Mouse (Mus musculus) megakaryocyte, embryonic 14.5 days (primary cell): ENCODE measurements around the gene Pde11a. TPM values are rescaled to one million over a fixed set of nuclear protein-coding genes. Genes with fewer than 3 reads are reported as not detected.

Source experiments
- H3K27me3 ChIP-seq: replicated peaks from 2 replicates; pipeline ENCODE3; 2012; ENCODE audit warnings: inconsistent platforms
- H3K36me3 ChIP-seq: replicated peaks from 2 replicates; pipeline ENCODE3; 2012; ENCODE audit warnings: low read length, inconsistent platforms, mixed read lengths
- H3K4me1 ChIP-seq: 2 replicates; pipeline ENCODE4 v1.6.1; 2012; ENCODE audit warnings: inconsistent platforms
- H3K4me3 ChIP-seq: replicated peaks from 2 replicates; pipeline ENCODE3; 2012; ENCODE audit warnings: moderate library complexity, mild to moderate bottlenecking, inconsistent platforms
- H3K9me3 ChIP-seq: 2 replicates; pipeline ENCODE4 v1.6.1; 2012; ENCODE audit warnings: inconsistent platforms
- FLI1 ChIP-seq: IDR thresholded peaks from 2 replicates; pipeline ENCODE4 v1.6.1; 2012; ENCODE audit warnings: low read length, inconsistent platforms, mixed read lengths
- GATA1 ChIP-seq: IDR thresholded peaks from 3 replicates; pipeline ENCODE4 v1.6.1; 2012; ENCODE audit warnings: mixed read lengths, low read length, inconsistent platforms, borderline replicate concordance
- polyA plus RNA-seq: library from polyadenylated mRNA; stranded (reverse); fragments of >175 nt; gene quantifications from 2 replicates; pipeline ENCODE4 v1.2.3, GENCODE M21; 2012; ENCODE audit warnings: low replicate concordance; ENCODE audit not compliant: insufficient read depth

Gene Pde11a
- polyA plus RNA-seq = not detected in 2 replicates

DNA sequence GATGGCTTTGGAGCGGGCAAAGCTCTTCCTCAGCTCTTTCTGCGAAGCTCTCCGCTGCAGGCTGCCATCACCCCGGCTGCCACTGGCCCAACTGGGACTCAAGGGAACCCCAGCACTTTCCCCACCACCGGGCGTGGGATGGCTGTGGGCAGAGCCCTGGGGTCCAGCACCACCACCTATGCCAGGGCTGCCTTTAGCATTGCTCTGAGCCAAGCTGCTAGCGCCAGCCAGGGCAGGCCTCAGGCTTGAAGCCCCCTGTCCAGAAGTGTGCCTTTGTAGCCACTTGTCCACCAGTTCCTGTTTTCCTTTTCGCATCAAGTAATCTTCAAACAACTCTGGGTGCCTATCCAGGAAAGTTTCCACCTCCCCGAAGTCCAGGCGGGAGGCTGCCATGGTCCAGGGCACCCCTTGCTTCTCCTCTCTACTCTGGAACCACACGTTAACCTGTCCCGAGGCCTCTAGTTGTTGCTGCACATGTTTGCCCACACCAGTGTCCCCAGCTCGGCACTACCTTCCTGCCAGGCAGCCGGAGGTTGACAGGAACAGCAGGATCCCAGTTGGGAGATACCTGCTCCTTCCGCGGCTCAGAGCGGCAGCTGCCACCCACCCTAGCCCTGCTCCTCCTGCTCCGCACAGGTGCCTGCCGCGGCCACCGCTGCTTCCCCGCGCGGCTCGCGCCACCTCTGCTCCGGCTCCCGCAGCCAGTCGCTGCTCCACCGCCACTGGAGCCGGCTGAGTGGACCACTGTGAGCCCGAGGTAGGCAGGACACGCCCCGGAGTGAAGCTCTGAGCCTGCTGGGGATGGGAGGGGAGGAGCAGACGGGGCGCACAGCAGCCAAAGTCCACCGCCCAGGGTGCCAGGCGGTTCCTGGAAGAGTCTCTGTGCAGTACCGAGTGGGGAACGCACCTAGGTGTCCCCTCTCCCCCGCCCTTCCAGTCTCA lies at the start of gene Pde11a:
Gene Pde11a, minus strand, starts transcription at position 560 of the 942 bp plus-strand sequence.
- H3K4me3 ChIP-seq = peak within 1 kb of the TSS; percentile 88
- no peaks in the 10 kb centered on the region for H3K36me3 ChIP-seq
- TF ChIP-seq GATA1 (no peak), FLI1 (no peak)
- peaks cover 8% of the 10 kb centered on the region for H3K4me1 ChIP-seq
- H3K9me3 ChIP-seq = peaks cover 11% of the 10 kb centered on the region; the same call in 1 of the 2 replicates
- peaks cover 37% of the 10 kb centered on the region for H3K27me3 ChIP-seq

DNA sequence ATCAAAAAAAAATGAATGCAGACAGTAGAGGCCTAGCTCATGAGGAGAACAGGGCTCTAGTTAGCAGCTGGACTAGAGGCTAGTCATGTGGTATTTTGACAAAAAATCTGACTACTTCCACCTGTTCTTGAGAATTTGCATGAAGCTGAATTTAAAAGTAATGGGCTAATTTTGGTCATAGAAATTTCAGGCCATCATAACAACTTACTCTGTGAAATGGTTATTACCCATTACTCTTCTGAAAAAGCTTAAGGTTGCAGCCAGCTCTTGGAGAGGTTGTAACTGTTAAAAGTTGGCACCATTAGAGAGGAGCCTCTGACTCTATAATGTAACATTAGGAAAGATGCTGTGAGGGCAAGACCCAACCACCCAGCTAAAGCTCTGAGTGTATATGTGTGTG lies 48.0 kb upstream of the Pde11a start:
- H3K9me3 ChIP-seq = no peaks in the 10 kb centered on the region
- H3K4me1 ChIP-seq = no peaks in the 10 kb centered on the region
- H3K4me3 ChIP-seq = no peak overlapping the region
- no peaks in the 10 kb centered on the region for H3K27me3 ChIP-seq
- no peak for TF ChIP-seq GATA1
- no peak for TF ChIP-seq FLI1
- H3K36me3 ChIP-seq = peaks cover 32% of the 10 kb centered on the region

DNA sequence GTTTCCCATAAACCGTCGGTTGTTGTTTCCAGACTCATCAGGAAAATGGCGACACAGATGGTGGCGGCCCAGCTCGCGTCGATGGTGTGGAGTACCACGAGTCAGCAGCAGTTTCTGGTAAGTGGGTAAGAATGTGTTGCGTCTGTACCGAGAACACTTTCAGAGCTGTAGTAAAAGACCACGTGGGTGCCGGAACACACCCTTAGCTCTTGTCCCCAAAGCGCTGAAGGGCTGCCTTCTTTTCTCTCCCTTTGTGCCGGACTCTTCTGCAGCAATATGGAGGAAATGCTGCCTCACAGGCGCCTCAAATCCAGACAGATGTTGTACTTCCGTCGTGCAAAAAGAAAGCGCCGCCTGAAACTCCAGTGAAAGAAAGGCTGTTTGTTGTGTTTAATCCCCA lies 40.1 kb upstream of the Pde11a start:
- no peaks in the 10 kb centered on the region for H3K4me1 ChIP-seq
- H3K4me3 ChIP-seq = no peak overlapping the region
- peaks cover 75% of the 10 kb centered on the region for H3K36me3 ChIP-seq
- TF ChIP-seq GATA1 (no peak), FLI1 (no peak)
- H3K27me3 ChIP-seq = no peaks in the 10 kb centered on the region
- no peaks in the 10 kb centered on the region for H3K9me3 ChIP-seq

DNA sequence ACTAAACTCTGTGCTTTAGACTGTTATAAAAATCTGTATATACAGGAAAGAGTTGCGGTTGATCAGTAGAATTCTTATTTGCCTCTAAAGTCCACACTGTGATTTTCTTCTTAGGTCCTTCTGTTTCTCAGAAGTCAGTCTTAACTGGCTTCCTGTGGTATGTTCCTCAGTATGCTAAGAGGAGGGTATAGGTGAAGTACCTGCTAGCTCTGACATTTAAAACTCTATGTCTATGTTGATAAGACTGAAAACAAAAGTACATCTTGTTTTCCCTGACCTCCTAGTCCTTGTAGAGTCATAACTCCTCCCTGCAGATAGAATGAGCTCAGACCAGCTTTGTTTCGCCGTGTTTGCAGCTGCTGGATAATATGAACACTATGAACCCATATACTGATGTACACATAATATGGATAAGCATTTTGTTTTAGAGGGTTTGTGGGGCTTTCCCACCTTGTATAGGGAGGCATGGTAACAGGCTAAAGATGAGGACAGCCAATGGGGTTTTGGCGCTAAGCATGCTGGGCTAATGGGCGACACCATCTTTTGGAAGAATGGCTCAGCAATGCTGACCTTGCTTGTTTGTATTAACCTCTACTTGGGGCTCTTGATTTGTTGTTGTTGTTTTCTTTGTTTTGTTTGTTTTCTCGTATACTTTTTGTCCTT lies 36.1 kb upstream of the Pde11a start:
- peaks cover 56% of the 10 kb centered on the region for H3K36me3 ChIP-seq
- peaks cover 13% of the 10 kb centered on the region for H3K4me1 ChIP-seq

DNA sequence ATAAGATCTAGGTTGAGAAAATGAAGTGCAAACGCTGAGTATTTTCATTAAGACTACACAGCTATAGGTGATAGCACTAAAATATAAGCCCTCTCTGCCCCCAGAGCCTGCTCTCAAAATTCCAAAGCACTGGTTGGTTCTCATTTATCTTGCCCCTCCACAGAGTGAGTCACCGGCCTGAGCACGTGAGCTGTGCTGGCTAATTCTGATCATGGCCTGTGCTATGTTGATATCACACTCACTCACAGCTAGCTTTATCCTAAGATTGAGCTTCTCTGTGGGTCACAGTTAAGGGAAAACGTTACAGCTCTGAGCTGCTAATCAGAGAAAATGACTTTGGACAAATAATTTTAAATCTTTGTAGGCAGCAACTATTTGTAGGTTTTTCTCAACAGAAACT lies 33.7 kb upstream of the Pde11a start:
- Histone ChIP-seq H3K9me3 (no peaks in the 10 kb centered on the region), H3K27me3 (no peaks in the 10 kb centered on the region), H3K4me3 (no peak overlapping the region), H3K36me3 (peaks cover 34% of the 10 kb centered on the region), H3K4me1 (peaks cover 16% of the 10 kb centered on the region)
- TF ChIP-seq GATA1 (no peak), FLI1 (no peak)

More for the DNA sequence above, 36.1 kb upstream of the Pde11a start:
- no peak for TF ChIP-seq GATA1
- TF ChIP-seq FLI1 = no peak
- no peaks in the 10 kb centered on the region for H3K27me3 ChIP-seq
- H3K4me3 ChIP-seq = no peak overlapping the region
- no peaks in the 10 kb centered on the region for H3K9me3 ChIP-seq

DNA sequence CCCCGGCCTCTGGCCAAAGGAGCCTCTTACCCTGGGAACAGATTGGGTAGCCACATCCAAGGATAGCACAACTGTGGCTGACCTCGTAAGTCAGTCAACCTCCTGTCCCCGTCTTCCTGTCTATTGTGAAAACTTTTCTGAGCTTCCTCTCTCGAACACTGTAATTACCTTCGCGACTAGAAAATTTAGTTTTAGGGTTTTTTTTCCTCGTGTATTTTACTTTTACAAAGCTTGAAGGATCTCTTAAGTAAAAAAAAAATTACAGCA lies 32.0 kb upstream of the Pde11a start:
- Histone ChIP-seq H3K4me1 (peaks cover 16% of the 10 kb centered on the region), H3K4me3 (peak overlapping the region; percentile 98), H3K27me3 (no peaks in the 10 kb centered on the region), H3K9me3 (no peaks in the 10 kb centered on the region), H3K36me3 (peaks cover 24% of the 10 kb centered on the region)
- TF ChIP-seq GATA1 = no peak
- no peak for TF ChIP-seq FLI1

DNA sequence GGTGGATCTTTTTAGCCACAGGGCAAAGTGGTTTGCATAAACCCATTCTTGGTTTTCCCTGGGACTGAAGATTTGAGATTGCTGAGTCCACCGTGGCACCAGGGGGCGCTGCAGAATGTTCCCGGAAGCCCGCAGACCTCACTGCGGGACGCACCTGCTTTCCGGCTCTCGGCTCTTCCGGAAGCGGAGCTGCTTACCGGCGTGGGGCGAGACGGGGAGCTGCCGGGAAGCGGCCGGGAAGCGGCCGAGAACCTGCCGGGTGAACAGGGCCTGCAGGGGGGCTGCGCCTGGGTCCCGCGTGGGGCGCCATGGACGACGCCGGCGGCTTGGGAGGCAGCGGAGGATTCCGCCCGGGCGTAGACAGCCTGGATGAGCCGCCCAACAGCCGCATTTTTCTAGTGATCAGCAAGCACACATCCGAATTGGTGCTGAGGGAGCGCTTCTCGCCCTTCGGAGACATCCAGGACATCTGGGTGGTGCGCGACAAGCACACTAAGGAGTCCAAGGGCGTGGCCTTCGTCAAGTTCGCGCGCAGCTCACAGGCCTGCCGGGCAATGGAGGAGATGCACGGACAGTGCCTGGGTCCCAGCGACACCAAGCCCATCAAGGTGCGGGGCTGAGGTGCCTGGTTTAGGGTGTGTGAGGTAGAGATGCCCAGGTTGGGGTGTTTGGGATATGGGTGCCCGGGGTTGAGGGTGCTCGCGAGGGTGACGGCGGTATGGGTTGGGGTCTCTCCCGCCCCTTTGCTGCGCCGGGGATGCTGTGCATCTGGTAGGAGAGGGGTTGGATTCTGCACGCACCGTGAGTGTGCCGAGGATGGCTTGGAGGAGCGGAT lies 31.5 kb upstream of the Pde11a start, which contains the start of gene Rbm45:
Gene Rbm45, plus strand, starts transcription at position 164 of the 835 bp plus-strand sequence.
- Histone ChIP-seq H3K27me3 (no peaks in the 10 kb centered on the region), H3K9me3 (no peaks in the 10 kb centered on the region), H3K4me1 (peaks cover 16% of the 10 kb centered on the region), H3K36me3 (peaks cover 21% of the 10 kb centered on the region), H3K4me3 (peak within 1 kb of the TSS; percentile 98)
- TF ChIP-seq FLI1 (no peak), GATA1 (no peak)

DNA sequence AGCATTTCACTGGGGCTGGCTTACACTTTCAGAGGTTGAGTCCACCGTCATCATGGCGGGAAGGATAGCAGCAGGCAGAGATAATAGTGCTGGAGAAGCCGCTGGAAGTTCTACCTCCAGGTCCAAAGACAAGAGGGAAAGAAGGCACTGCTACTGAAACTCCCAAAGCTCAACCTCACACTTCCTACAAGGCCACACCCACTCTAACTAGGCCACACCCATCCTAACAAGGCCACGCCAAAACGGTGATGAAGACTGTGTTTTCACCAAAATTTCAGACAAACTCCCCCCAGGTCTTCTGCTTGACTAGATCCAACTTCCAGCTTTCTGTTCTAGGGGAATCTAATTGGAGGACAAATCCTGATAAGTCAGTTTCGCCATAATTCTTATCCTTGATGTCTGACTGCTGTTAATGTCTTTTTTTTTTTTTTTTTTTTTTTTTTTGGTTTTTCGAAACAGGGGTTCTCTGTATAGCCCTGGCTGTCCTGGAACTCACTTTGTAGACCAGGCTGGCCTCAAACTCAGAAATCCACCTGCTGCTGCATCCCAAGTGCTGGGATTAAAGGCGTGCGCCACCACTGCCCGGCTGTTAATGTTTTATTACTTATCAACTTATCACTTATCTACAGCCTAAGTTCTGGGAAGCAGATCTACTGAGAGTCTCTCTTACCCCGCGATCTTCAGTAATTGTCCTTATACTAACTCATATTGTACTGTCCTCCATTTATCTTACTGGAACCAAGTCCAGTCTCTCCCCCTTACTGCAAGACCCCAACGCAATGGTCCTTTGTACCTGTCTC lies 30.5 kb upstream of the Pde11a start:
- H3K4me3 ChIP-seq = no peak overlapping the region
- H3K4me1 ChIP-seq = peaks cover 16% of the 10 kb centered on the region
- no peak for TF ChIP-seq FLI1
- no peak for TF ChIP-seq GATA1
- no peaks in the 10 kb centered on the region for H3K9me3 ChIP-seq
- H3K27me3 ChIP-seq = no peaks in the 10 kb centered on the region
- peaks cover 16% of the 10 kb centered on the region for H3K36me3 ChIP-seq
